Mouse (Mus musculus) gastrocnemius, postnatal 36 days (tissue): ENCODE measurements around the gene Ccser1. TPM values are rescaled to one million over a fixed set of nuclear protein-coding genes. Genes with fewer than 3 reads are reported as not detected.

ENCODE experiments used
- DNase-seq, 2 experiments: peaks; one replicate each; pipeline ENCODE4 v3.0.0; 2022
- intact Hi-C: fragments of 180-260 bp; cut with DNase I; formaldehyde crosslinking; loops from one replicate; pipeline ENCODE4 v1.15.1; 2025
- total RNA-seq, 2 experiments: library from RNA; stranded (reverse); gene quantifications; 2 replicates each; pipeline ENCODE4 v1.2.3; 2021

Gene Ccser1
- total RNA-seq, 2 experiments from 2014 or later = 0.52 to 1.3 TPM

DNA sequence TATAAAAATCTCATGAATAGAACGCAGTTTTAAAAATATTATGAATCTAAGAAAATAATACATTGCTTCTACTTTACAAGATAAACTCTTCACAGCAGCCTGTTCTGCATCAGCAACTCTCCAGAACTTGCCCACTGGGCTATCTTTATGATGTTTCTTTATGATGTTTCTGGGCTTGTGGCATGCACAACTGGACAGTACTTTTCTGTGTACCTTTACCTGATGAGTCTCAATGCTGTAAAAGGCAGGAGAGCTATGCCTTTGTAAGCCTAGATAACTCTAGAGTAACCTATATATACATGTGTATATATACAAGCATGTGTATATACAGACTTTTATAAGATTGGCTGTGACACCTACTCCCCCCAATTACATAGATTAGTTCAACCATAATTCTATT is 1084.4 kb downstream of the Ccser1 start:
- intact Hi-C loops = no loop called here
- no peak for DNase-seq

DNA sequence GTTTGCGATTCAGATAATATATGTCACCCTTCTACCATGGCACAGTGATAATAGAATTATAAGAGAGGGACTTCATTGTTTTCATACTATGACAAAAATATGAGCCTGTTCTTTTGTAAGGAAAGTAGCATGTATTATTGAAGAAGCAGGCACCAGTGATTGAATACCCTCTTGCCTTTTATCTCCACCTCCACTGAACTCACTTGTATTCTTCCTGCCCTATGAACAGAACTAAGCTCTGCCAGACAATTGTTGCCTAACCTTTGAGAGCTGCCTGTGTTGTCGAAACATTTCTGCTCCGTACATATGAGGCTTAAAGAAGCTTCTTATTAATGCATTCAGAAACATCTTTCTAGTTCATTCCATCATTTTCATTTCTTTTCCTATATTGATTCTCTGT is 1101.1 kb downstream of the Ccser1 start:
- DNase-seq = no peak
- intact Hi-C loops = no loop called here

DNA sequence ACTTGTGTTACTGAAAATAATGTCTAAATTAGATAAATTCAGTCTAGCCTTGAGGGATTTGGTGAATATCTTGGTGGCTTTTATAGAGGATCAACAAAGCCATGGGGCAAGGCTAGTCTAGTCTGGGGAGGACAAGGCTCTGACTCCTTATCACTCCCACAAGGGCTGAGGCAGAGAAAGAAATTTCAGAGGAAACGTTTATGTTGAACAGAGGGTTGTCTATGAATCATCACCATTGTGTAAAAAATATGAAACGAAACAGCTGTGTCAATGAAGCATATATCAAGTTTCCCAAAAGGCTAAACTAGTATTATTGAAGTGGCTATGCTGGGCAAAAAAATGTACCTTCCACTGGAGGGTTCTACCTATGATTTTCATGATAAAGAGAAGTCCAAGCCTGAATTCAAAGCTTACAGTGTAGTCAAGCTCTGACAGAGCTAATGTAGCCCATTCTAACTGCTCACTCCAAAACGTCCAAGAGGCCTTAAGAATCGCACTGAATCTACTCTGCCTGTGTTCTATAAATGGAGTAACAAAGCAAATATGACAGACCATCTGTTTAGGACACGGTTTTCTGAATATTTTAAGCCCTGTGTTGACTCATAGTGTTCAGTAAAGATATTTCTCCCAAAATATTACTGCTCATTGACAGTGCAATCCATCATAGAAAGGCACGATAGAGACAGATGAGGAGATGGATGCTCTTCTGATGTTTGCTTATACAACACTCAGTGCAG is 1121.6 kb downstream of the Ccser1 start:
- no peak for DNase-seq
- intact Hi-C loops = no loop called here

DNA sequence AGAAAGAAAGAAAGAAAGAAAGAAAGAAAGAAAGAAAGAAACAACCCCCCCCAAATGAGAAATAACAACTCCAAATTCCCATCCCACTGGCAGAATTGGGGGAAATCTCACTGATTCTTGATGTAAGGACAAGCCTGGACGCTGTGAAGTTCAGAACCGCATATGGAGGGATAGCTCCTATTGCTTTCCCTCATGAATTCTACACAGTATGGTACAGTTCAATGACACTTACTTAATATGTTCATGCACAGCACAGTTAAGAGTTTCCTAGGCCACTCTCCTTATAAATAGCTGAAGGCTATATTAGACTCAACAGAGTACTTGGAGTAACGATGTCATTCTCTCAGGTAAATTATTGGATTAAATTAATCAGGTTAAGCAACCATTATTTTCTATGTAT is 1138.5 kb downstream of the Ccser1 start:
- intact Hi-C loops = no loop called here
- DNase-seq = no peak

DNA sequence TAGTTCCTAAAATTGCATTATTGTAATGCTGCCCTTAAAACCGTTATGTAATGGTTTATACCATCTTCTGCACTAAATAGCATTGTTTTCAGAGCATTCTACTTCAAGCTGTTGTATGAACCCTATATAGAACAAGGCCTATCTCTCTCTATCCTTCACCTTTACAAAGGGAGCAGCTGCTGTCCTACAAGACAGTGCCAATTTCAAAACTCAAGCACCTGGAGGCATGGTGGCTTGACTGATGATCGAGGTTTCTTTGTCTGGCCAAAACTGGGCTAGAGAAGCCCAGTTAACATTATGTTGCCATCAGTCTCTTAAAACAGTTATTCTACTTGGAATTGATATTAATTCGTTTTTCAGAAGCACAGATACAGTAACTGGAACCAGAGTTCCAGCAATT is 1160.2 kb downstream of the Ccser1 start:
- DNase-seq = no peak
- intact Hi-C loops = no loop called here

DNA sequence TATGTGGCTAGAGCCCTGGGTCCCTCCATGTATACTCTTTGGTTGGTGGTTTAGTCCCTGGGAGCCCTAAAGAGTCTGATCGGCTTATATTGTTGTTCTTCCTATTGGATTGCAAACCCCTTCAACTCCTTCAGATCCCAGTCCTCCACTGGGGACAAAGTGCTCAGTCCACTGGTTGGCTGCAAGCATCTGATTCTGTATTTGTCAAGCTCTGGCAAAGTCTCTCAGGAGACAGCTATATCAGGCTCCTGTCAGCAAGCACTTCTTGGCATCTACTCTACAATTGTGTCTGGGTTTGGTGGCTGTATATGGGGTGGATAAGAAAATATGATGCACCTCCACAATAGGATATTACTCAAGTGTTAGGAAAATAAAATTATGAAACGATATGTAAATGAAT is 1187.7 kb downstream of the Ccser1 start:
- DNase-seq = no peak
- intact Hi-C loops = no loop called here
